Mouse (Mus musculus) fat pad, adult 2 months (tissue): Measurements from ENCODE around the gene Igfl3.

Experiments used
- DNase-seq: peaks from one replicate; pipeline ENCODE4 v3.0.0-alpha.2; 2011; ENCODE audit warnings: low read depth, low spot score; ENCODE audit errors: extremely low read depth

Gene Igfl3

DNA sequence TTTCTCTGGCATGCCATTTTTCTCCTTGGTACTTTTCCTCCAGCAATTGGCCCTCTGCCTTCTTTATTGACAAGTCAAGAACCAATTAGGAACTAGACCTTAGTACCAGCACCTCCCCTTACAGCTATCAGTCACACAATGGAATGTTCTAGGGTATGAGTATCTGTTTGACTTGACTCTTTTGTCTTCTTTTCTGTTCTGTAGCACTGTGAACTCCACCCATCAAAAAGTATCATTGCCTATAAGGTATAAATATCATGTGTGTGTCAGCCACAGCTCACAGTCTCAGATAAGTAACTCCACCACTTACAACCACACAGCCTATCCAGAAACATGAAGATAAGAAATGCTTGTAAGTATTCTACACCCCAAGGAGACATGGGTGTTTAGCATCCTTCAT is at the start of gene Igfl3:
Igfl3 (plus strand) TSS at position 301 of the 400 bp plus-strand sequence.
- DNase-seq, result no peak

GRCm38 (mm10) chr7:18210938-18211337 is 34.6 kb downstream of the Igfl3 start:
- DNase-seq, result no peak

DNA sequence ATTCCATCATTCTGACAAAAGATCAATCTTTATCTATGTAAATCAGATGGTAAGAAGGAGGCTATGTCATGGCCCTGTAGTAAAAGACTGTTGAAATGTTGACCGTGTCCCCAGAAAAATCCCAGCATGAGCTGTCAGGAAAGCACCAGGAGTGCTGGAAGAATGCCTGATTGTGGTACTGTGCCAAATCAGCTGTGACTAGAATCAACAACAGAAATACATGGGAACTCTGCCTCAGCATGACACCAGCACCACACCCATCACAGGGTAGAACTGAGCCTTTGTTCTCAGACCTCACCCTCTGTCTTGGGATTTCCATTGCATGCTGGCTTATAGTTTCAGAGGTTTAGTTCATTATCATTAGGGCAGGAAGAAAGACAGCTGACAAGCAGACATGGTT is 38.4 kb downstream of the Igfl3 start:
- DNase-seq, result no peak
